Mouse (Mus musculus) small intestine, adult 2 months (tissue): ENCODE results near the gene Ctdnep1. TPM values are rescaled to one million over a fixed set of nuclear protein-coding genes. Genes with fewer than 3 reads are reported as not detected.

ENCODE experiments used
- H3K27ac ChIP-seq: fragments of 200-500 bp; 2 replicates; pipeline ENCODE4 v1.5.1; 2012; ENCODE audit warnings: low read depth, low read length, control low read depth, inconsistent platforms; ENCODE audit not compliant: insufficient read depth
- H3K27me3 ChIP-seq: fragments of 200-500 bp; 2 replicates; pipeline ENCODE4 v1.6.1; 2012; ENCODE audit warnings: mild to moderate bottlenecking, moderate library complexity, low read length, inconsistent platforms; ENCODE audit not compliant: control insufficient read depth, insufficient read depth
- H3K36me3 ChIP-seq: fragments of 200-500 bp; 2 replicates; pipeline ENCODE4 v1.6.1; 2012; ENCODE audit warnings: mild to moderate bottlenecking, low read length, control low read depth, inconsistent platforms; ENCODE audit not compliant: control insufficient read depth, insufficient read depth
- H3K4me1 ChIP-seq: fragments of 200-500 bp; 2 replicates; pipeline ENCODE4 v1.6.1; 2012; ENCODE audit warnings: low read length, inconsistent platforms, mixed read lengths; ENCODE audit not compliant: control insufficient read depth, insufficient read depth, insufficient read length
- H3K4me3 ChIP-seq: fragments of 200-500 bp; 2 replicates; pipeline ENCODE4 v1.5.1; 2012; ENCODE audit warnings: low read depth, mild to moderate bottlenecking, control low read depth, inconsistent platforms, low read length, moderate library complexity
- CTCF ChIP-seq: fragments of 200-500 bp; IDR thresholded peaks from 2 replicates; pipeline ENCODE4 v1.5.1; 2012; ENCODE audit warnings: low read depth, mild to moderate bottlenecking, control low read depth, inconsistent platforms, low read length, moderate library complexity, mixed read lengths; ENCODE audit not compliant: insufficient replicate concordance, insufficient read length; ENCODE audit errors: extremely low read depth
- POLR2A ChIP-seq: fragments of 200-500 bp; IDR thresholded peaks from 2 replicates; pipeline ENCODE4 v1.6.1; 2012; ENCODE audit warnings: low read depth, mild to moderate bottlenecking, control low read depth, inconsistent platforms, low read length, moderate library complexity
- WGBS: fragments of 180-500 bp; shearing (Covaris S2); methylation state at CpG from one replicate; pipeline ENCODE4 v1.1.7; 2018; 5-methylcytosine and 5-hydroxymethylcytosine counted together
- polyA plus RNA-seq: library from polyadenylated mRNA; depleted of rRNA; stranded (reverse); fragments of >200 nt; gene quantifications from 2 replicates; pipeline ENCODE4 v1.2.3, GENCODE M21; 2012

Ctdnep1 gene
- polyA plus RNA-seq, 1 experiment, result 116 TPM

- 13% methylated on average over 8 of the region's 8 CpGs for WGBS
- TF ChIP-seq POLR2A (no peak), CTCF (no peak)
- peak overlapping the region; percentile 72; the same call in 1 of the 2 replicates for H3K27ac ChIP-seq
- no peaks in the 10 kb centered on the region for H3K27me3 ChIP-seq
- peaks cover 6% of the 10 kb centered on the region; the same call in 1 of the 2 replicates for H3K4me1 ChIP-seq
- H3K4me3 ChIP-seq, result peak overlapping the region; percentile 77
- H3K36me3 ChIP-seq, result peaks cover 25% of the 10 kb centered on the region
These were observed 20.2 kb downstream of the Ctdnep1 start for GRCm38 (mm10) chr11:70001159-70001558.

GRCm38 (mm10) chr11:70001865-70002264, 20.9 kb downstream of the Ctdnep1 start:
- Histone ChIP-seq H3K27ac (no peak overlapping the region), H3K4me3 (no peak overlapping the region), H3K27me3 (no peaks in the 10 kb centered on the region), H3K36me3 (peaks cover 29% of the 10 kb centered on the region), H3K4me1 (peaks cover 6% of the 10 kb centered on the region; the same call in 1 of the 2 replicates)
- TF ChIP-seq POLR2A, result no peak
- 0 out of 2 replicates have a peak, but pooled peaks have one; percentile 6 for TF ChIP-seq CTCF

- H3K4me3 ChIP-seq, result no peak overlapping the region
- H3K36me3 ChIP-seq, result peaks cover 34% of the 10 kb centered on the region
- H3K27ac ChIP-seq, result no peak overlapping the region
- H3K4me1 ChIP-seq, result peaks cover 6% of the 10 kb centered on the region; the same call in 1 of the 2 replicates
- TF ChIP-seq CTCF (no peak), POLR2A (no peak)
- WGBS, result 90% methylated on average over 2 of the region's 2 CpGs
- no peaks in the 10 kb centered on the region for H3K27me3 ChIP-seq
These were observed 21.5 kb downstream of the Ctdnep1 start for GRCm38 (mm10) chr11:70002471-70002870.

GRCm38 (mm10) chr11:70005521-70005920, 24.6 kb downstream of the Ctdnep1 start:
- peaks cover 35% of the 10 kb centered on the region for H3K36me3 ChIP-seq
- peaks cover 6% of the 10 kb centered on the region; the same call in 1 of the 2 replicates for H3K4me1 ChIP-seq
- no peak overlapping the region for H3K27ac ChIP-seq
- WGBS, result 46% methylated on average over 5 of the region's 5 CpGs
- H3K27me3 ChIP-seq, result no peaks in the 10 kb centered on the region
- H3K4me3 ChIP-seq, result no peak overlapping the region
- TF ChIP-seq CTCF (peak; percentile 44; the same call in 1 of the 2 replicates), POLR2A (no peak)

GRCm38 (mm10) chr11:70010033-70010432, 29.1 kb downstream of the Ctdnep1 start:
- H3K4me1 ChIP-seq, result peaks cover 2% of the 10 kb centered on the region; the same call in 1 of the 2 replicates
- no peak overlapping the region for H3K4me3 ChIP-seq
- H3K27ac ChIP-seq, result no peak overlapping the region
- H3K27me3 ChIP-seq, result no peaks in the 10 kb centered on the region
- TF ChIP-seq CTCF, result no peak
- TF ChIP-seq POLR2A, result no peak
- H3K36me3 ChIP-seq, result peaks cover 60% of the 10 kb centered on the region
- WGBS, result 85% methylated on average over 6 of the region's 6 CpGs

- no peak overlapping the region for H3K27ac ChIP-seq
- H3K27me3 ChIP-seq, result no peaks in the 10 kb centered on the region
- peaks cover 2% of the 10 kb centered on the region; the same call in 1 of the 2 replicates for H3K4me1 ChIP-seq
- TF ChIP-seq CTCF (no peak), POLR2A (no peak)
- 80% methylated on average over 12 of the region's 12 CpGs for WGBS
- peaks cover 60% of the 10 kb centered on the region for H3K36me3 ChIP-seq
- H3K4me3 ChIP-seq, result no peak overlapping the region
These were observed 29.6 kb downstream of the Ctdnep1 start for GRCm38 (mm10) chr11:70010548-70010947.

GRCm38 (mm10) chr11:70010961-70011360, 30.0 kb downstream of the Ctdnep1 start:
- peaks cover 58% of the 10 kb centered on the region for H3K36me3 ChIP-seq

GRCm38 (mm10) chr11:70012931-70013330, 32.0 kb downstream of the Ctdnep1 start:
- Histone ChIP-seq H3K4me3 (no peak overlapping the region), H3K4me1 (peaks cover 2% of the 10 kb centered on the region; the same call in 1 of the 2 replicates), H3K36me3 (peaks cover 45% of the 10 kb centered on the region), H3K27me3 (no peaks in the 10 kb centered on the region), H3K27ac (no peak overlapping the region)
- WGBS, result 91% methylated on average over 9 of the region's 9 CpGs
- no peak for TF ChIP-seq CTCF
- TF ChIP-seq POLR2A, result no peak

More at GRCm38 (mm10) chr11:70010961-70011360, 30.0 kb downstream of the Ctdnep1 start:
- Histone ChIP-seq H3K27ac (no peak overlapping the region), H3K4me3 (no peak overlapping the region), H3K4me1 (peaks cover 2% of the 10 kb centered on the region; the same call in 1 of the 2 replicates), H3K27me3 (no peaks in the 10 kb centered on the region)
- no peak for TF ChIP-seq POLR2A
- no peak for TF ChIP-seq CTCF
- WGBS, result 88% methylated on average over 10 of the region's 10 CpGs
